Mouse (Mus musculus) testis, adult 2 months (tissue): Measurements from ENCODE around the gene Rab20. TPM values are rescaled to one million over a fixed set of nuclear protein-coding genes. Genes with fewer than 3 reads are reported as not detected.

Experiments used
- H3K27ac ChIP-seq: fragments of 200-500 bp; 2 replicates; pipeline ENCODE4 v1.5.1; 2012; ENCODE audit warnings: low read depth, low read length; ENCODE audit not compliant: control insufficient read depth, insufficient read depth
- H3K27me3 ChIP-seq: fragments of 200-500 bp; 2 replicates; pipeline ENCODE4 v1.6.1; 2012; ENCODE audit warnings: mild to moderate bottlenecking, low read length, moderate library complexity; ENCODE audit not compliant: control insufficient read depth, insufficient read depth
- H3K36me3 ChIP-seq: fragments of 200-500 bp; 2 replicates; pipeline ENCODE4 v1.6.1; 2012; ENCODE audit warnings: mild to moderate bottlenecking, low read length; ENCODE audit not compliant: control insufficient read depth, insufficient read depth
- H3K4me1 ChIP-seq: fragments of 200-500 bp; 2 replicates; pipeline ENCODE4 v1.6.1; 2012; ENCODE audit warnings: low read length; ENCODE audit not compliant: control insufficient read depth, insufficient read depth
- H3K4me3 ChIP-seq: fragments of 200-500 bp; 2 replicates; pipeline ENCODE4 v1.5.1; 2012; ENCODE audit warnings: low read depth, mild to moderate bottlenecking, low read length, moderate library complexity, mixed read lengths; ENCODE audit not compliant: control insufficient read depth
- CTCF ChIP-seq: fragments of 200-500 bp; IDR thresholded peaks from 2 replicates; pipeline ENCODE4 v1.5.1; 2012; ENCODE audit warnings: low read depth, mild to moderate bottlenecking, inconsistent platforms, low read length, moderate library complexity; ENCODE audit not compliant: control insufficient read depth, insufficient read depth, insufficient replicate concordance
- POLR2A ChIP-seq: fragments of 200-500 bp; IDR thresholded peaks from 2 replicates; pipeline ENCODE4 v1.6.1; 2012; ENCODE audit warnings: low read depth, mild to moderate bottlenecking, inconsistent platforms, low read length, moderate library complexity; ENCODE audit not compliant: control insufficient read depth
- polyA plus RNA-seq: library from polyadenylated mRNA; depleted of rRNA; stranded (reverse); fragments of >200 nt; gene quantifications from 2 replicates; pipeline ENCODE4 v1.2.3, GENCODE M21; 2012; rRNA removed

Rab20 gene
- polyA plus RNA-seq, 1 experiment: 22.8 TPM

DNA sequence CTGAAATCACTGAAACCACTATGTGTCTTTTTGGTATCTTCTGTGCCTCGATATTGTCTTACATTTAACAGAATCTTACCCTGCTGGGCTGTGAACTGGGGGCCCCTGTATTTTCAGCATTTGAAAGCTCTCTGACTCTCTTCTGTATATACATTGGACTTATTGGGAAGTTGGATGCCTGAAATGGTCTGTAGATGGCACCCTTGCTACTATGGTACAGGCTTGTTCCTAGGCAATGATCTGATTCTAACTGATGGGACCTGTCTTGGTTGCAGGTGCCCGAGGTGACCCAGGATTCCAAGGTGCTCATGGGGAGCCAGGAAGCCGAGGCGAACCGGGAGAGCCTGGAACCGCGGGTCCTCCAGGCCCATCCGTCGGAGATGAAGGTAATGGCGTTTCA, 63.4 kb downstream of the Rab20 start:
- no peaks in the 10 kb centered on the region for H3K36me3 ChIP-seq
- TF ChIP-seq CTCF (no peak), POLR2A (no peak)
- no peak overlapping the region for H3K27ac ChIP-seq
- H3K4me3 ChIP-seq: no peak overlapping the region
- no peaks in the 10 kb centered on the region for H3K4me1 ChIP-seq
- H3K27me3 ChIP-seq: no peaks in the 10 kb centered on the region

- Histone ChIP-seq H3K36me3 (no peaks in the 10 kb centered on the region), H3K4me3 (no peak overlapping the region), H3K27me3 (no peaks in the 10 kb centered on the region), H3K4me1 (no peaks in the 10 kb centered on the region), H3K27ac (no peak overlapping the region)
- TF ChIP-seq CTCF: no peak
- no peak for TF ChIP-seq POLR2A
Observed at GRCm38 (mm10) chr8:11414304-11414703, 64.2 kb downstream of the Rab20 start.

DNA sequence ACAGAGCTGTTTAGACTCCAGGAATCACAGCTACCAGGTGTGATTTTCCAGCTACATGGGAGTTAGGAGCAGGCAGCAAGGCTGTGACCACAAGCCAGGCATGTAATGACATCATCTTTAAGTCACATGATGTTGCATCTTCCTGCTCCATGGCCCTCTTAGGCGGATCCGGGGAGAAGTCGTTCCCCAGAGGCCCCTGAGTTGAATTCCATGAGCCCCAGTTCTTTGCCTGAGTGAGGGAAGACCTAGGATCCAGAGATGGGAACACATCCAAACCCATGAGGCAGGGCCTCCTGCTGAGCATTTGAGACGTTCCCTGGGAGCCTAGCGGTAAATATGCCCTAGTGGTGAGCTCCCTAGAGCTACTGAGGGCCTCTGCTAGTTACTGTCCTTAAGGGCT, 66.1 kb downstream of the Rab20 start:
- H3K36me3 ChIP-seq: no peaks in the 10 kb centered on the region
- H3K4me3 ChIP-seq: no peak overlapping the region
- H3K4me1 ChIP-seq: no peaks in the 10 kb centered on the region
- TF ChIP-seq CTCF: no peak
- H3K27me3 ChIP-seq: no peaks in the 10 kb centered on the region
- no peak overlapping the region for H3K27ac ChIP-seq

DNA sequence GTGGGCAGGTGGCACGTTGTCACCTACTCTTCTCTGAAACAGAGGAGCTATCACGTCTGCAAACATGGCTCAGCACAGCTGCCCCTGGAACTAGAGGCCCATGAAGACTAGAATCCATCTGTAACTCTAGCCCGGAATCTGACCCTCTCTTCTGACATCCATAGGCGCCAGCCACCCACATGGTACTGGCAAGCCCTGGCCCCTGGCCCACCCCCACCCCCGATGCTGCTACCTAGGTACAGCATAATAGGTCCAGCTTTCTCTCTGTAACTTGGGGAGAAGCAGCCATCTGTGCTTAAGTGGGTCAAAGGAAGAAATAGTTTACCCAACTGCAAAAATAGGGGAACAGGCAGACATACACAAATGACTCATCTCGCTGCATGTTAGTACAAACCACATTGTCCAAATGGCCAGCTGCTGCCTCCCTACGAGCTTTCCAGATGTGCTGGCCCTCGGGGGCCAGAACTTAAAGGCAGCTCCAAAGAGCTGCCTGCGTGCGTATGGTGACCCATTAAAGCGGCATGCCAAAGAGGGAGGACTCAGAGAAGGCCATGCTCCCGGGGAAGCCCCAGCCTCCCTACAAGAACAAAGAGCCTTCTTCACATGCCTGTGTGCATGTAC, 66.9 kb downstream of the Rab20 start:
- Histone ChIP-seq H3K36me3 (no peaks in the 10 kb centered on the region), H3K27ac (no peak overlapping the region), H3K4me1 (no peaks in the 10 kb centered on the region), H3K27me3 (no peaks in the 10 kb centered on the region), H3K4me3 (no peak overlapping the region)
- TF ChIP-seq POLR2A (no peak), CTCF (no peak)

GRCm38 (mm10) chr8:11405722-11406481, 72.6 kb downstream of the Rab20 start:
- TF ChIP-seq POLR2A (no peak), CTCF (no peak)
- Histone ChIP-seq H3K36me3 (no peaks in the 10 kb centered on the region), H3K27me3 (no peaks in the 10 kb centered on the region), H3K4me1 (no peaks in the 10 kb centered on the region), H3K27ac (no peak overlapping the region), H3K4me3 (no peak overlapping the region)

GRCm38 (mm10) chr8:11404614-11405013, 73.9 kb downstream of the Rab20 start:
- H3K27ac ChIP-seq: no peak overlapping the region
- no peaks in the 10 kb centered on the region for H3K36me3 ChIP-seq
- H3K4me1 ChIP-seq: no peaks in the 10 kb centered on the region
- H3K4me3 ChIP-seq: no peak overlapping the region
- H3K27me3 ChIP-seq: no peaks in the 10 kb centered on the region
- TF ChIP-seq CTCF (no peak), POLR2A (no peak)

DNA sequence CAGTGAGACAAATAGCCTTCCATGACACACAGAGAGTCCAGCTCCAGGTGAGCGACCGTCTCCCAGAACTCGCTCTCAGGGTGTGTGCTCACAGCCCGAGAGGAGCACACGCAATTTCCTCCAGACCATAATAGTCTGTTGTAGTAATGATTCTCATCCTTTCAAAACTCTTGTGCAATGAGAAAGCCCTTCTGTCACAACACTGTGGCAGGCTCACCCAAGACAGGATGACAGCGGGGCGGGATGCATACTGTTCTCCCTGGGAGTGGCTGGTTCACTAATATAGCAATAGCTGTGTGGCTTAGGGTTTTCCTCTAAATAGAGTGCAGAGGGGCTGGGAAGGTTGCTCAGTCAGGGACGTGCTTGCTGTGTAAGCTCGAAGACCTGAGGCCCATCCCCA, 74.7 kb downstream of the Rab20 start:
- Histone ChIP-seq H3K4me3 (no peak overlapping the region), H3K27me3 (no peaks in the 10 kb centered on the region), H3K4me1 (no peaks in the 10 kb centered on the region), H3K36me3 (no peaks in the 10 kb centered on the region), H3K27ac (no peak overlapping the region)
- no peak for TF ChIP-seq CTCF
- no peak for TF ChIP-seq POLR2A

Other genes starting within 250 kb of the Rab20 start
- gene Col4a2, start 165.9 kb downstream of the Rab20 start, polyA plus RNA-seq: 8.4 and 9.0 TPM in 2 replicates
- 17.8 and 18.8 TPM in 2 replicates for gene Col4a1, start 165.9 kb downstream of the Rab20 start, polyA plus RNA-seq
- gene Naxd, start 18.8 kb upstream of the Rab20 start, polyA plus RNA-seq: 62.2 and 65.5 TPM in 2 replicates
- gene Cars2, start 72.1 kb upstream of the Rab20 start, polyA plus RNA-seq: 19.5 and 21.5 TPM in 2 replicates
- gene Ing1, start 76.9 kb upstream of the Rab20 start, polyA plus RNA-seq: 41.4 and 54.8 TPM in 2 replicates
- gene Ankrd10, start 157.0 kb upstream of the Rab20 start, polyA plus RNA-seq: 64.7 and 65.8 TPM in 2 replicates
- gene 1700016D06Rik, start 222.4 kb upstream of the Rab20 start, polyA plus RNA-seq: 38.4 and 47.0 TPM in 2 replicates
- gene Arhgef7, start 249.0 kb upstream of the Rab20 start, polyA plus RNA-seq: 19.9 TPM in 2 replicates